Mouse (Mus musculus): ENCODE measurements around the gene Oog4. TPM values are rescaled to one million over a fixed set of nuclear protein-coding genes. Genes with fewer than 3 reads are reported as not detected.
"Not testable (repeated sequence)": the region's sequence is repeated elsewhere in the genome, so short reads cannot be mapped to it uniquely, and the experiment has no call there.

The Oog4 gene
- not detected in 2 replicates for polyA plus RNA-seq (2012; rRNA removed)

DNA sequence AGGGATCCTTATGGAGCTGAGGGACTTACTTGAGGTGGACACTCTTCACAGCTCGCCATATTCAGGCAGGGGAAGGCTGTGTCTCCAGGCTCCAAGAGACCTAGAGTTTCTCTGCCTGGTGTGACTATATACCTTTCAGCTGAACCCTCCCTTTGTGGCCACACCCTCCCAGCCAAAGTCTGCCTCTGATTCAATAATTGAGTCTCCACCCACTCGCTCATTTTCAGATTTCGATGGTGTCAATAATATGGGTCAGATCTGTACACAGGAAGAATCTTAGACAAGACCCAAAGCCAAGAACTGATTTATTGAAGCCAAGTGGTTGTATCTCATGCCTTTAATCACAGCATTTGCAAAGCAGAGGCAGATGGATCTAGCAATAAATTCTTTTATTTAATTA lies at the start of gene Oog4:
TSS of gene Oog4 (minus strand) at position 101 of the 400 bp plus-strand sequence.
- H3K27me3 ChIP-seq (ENCODE audit: control insufficient read depth, insufficient read depth, low read length) = no peaks in the 10 kb centered on the region
- 88% methylated on average over 3 of the region's 3 CpGs for WGBS

DNA sequence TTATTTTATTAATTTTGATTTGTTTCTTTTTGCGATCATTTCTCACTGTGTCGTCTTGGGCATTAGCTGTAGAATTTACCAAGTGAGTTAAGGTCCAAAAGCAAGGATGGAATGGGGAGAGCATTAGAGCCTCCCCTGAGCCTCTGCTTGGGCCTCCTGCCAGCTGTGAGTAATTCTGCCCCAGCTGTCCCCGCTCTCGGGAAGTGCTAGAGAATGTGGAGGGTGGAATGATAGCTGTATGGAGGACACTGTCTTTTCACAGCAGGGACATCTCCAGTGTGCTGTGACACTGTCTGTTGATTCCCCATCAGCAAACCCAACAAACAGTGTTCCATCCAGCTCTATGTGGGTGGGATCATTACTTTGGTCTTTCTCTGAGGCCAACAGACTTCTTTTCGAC lies 23.4 kb downstream of the Oog4 start:
- H3K27ac ChIP-seq (ENCODE audit: insufficient read depth, low read length); H3K27me3 ChIP-seq (ENCODE audit: control insufficient read depth, insufficient read depth, low read length); DNase-seq (ENCODE audit: low read depth in 1 of 2, low spot score in 2 of 2); H3K4me3 ChIP-seq (ENCODE audit: extremely low read depth, insufficient read depth, insufficient read length); H3K36me3 ChIP-seq (ENCODE audit: control insufficient read depth, insufficient read depth, low read length); H3K4me1 ChIP-seq (ENCODE audit: control insufficient read depth, insufficient read depth, insufficient read length): not testable (repeated sequence)
- 82% methylated on average over 5 of the region's 5 CpGs for WGBS

More for the DNA sequence above, at the start of gene Oog4:
- Histone ChIP-seq H3K36me3 (ENCODE audit: control insufficient read depth, insufficient read depth, low read length) (no peaks in the 10 kb centered on the region), H3K4me1 (ENCODE audit: control insufficient read depth, insufficient read depth, insufficient read length) (no peaks in the 10 kb centered on the region), H3K27ac (ENCODE audit: insufficient read depth, low read length) (no peak within 1 kb of the TSS), H3K4me3 (ENCODE audit: extremely low read depth, insufficient read depth, insufficient read length) (no peak within 1 kb of the TSS)
- TF ChIP-seq POLR2A (IDR thresholded peaks at IDR 0.05; ENCODE audit: low read depth, low read length) (no peak), CTCF (IDR thresholded peaks at IDR 0.05; ENCODE audit: extremely low read depth, insufficient read depth, insufficient read length, insufficient replicate concordance) (no peak)
- DNase-seq (ENCODE audit: low read depth in 1 of 2, low spot score in 2 of 2) = no peak

- Histone ChIP-seq H3K27me3 (ENCODE audit: control insufficient read depth, insufficient read depth, low read length) (no peaks in the 10 kb centered on the region), H3K4me3 (ENCODE audit: extremely low read depth, insufficient read depth, insufficient read length) (no peak overlapping the region), H3K27ac (ENCODE audit: insufficient read depth, low read length) (no peak overlapping the region), H3K36me3 (ENCODE audit: control insufficient read depth, insufficient read depth, low read length) (peaks cover 26% of the 10 kb centered on the region), H3K4me1 (ENCODE audit: control insufficient read depth, insufficient read depth, insufficient read length) (peaks cover 2% of the 10 kb centered on the region; the same call in 1 of the 2 replicates)
- TF ChIP-seq CTCF (IDR thresholded peaks at IDR 0.05; ENCODE audit: extremely low read depth, insufficient read depth, insufficient read length, insufficient replicate concordance) = no peak
- no peak for TF ChIP-seq POLR2A (IDR thresholded peaks at IDR 0.05; ENCODE audit: low read depth, low read length)
- 92% methylated on average over 3 of the region's 3 CpGs for WGBS
- no peak for DNase-seq (ENCODE audit: low read depth in 1 of 2, low spot score in 2 of 2)
Observed at GRCm38 (mm10) chr4:143414121-143414520, 36.0 kb downstream of the Oog4 start.

- no peak overlapping the region for H3K4me3 ChIP-seq (ENCODE audit: extremely low read depth, insufficient read depth, insufficient read length)
- 92% methylated on average over 1 of the region's 1 CpGs for WGBS
- H3K36me3 ChIP-seq (ENCODE audit: control insufficient read depth, insufficient read depth, low read length) = peaks cover 21% of the 10 kb centered on the region
- no peak for DNase-seq (ENCODE audit: low read depth in 1 of 2, low spot score in 2 of 2)
- no peak overlapping the region for H3K27ac ChIP-seq (ENCODE audit: insufficient read depth, low read length)
- TF ChIP-seq CTCF (IDR thresholded peaks at IDR 0.05; ENCODE audit: extremely low read depth, insufficient read depth, insufficient read length, insufficient replicate concordance) = no peak
- no peak for TF ChIP-seq POLR2A (IDR thresholded peaks at IDR 0.05; ENCODE audit: low read depth, low read length)
- H3K27me3 ChIP-seq (ENCODE audit: control insufficient read depth, insufficient read depth, low read length) = no peaks in the 10 kb centered on the region
- H3K4me1 ChIP-seq (ENCODE audit: control insufficient read depth, insufficient read depth, insufficient read length) = peaks cover 2% of the 10 kb centered on the region; the same call in 1 of the 2 replicates
Observed at GRCm38 (mm10) chr4:143413621-143414020, 36.5 kb downstream of the Oog4 start.

DNA sequence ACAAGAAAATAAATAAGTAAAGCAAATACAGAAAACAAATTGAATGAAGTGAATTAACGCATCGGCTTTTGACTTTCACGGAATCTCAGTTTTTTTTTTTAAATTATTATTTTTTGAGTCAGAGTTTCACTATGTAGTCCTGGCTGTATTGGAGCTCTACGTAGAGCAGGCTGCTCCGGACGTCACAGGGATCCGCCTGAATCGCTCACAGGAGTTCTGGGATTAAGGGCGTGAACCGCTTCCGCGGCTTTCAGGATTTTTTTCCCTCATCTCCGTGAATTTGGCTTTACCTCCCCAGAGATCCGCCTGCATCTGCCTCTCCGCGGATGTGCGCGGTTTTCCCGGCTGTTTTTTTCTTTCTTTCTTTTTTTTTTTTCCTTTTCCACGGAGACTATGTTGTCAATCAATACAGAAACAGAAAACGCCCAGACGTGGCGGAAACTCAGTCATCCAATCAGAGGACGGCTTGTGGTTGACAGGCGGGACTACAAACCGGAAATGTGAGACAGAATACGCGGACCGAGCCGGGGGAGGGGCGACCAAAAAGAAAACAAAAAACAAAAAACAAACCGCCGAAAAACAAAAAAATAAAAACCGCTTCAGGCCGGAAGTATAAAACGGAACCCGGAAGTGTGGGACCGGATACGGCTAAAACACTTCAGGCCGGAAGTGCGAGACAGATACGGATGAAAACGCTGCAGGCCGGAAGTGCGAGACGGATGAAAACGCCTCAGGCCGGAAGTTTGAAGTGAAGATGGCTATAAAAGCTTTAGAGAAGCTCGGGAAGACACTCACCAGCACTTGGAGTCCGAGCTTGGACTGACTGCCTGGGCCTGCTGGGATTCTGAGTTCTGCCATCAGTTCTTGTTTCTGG lies 37.7 kb downstream of the Oog4 start, which contains the start of gene Pramef8:
TSS of gene Pramef8 (plus strand) at position 208 of the 874 bp plus-strand sequence.
- DNase-seq (ENCODE audit: low read depth in 1 of 2, low spot score in 2 of 2) = peak; percentile 82 to 91
- WGBS = under 1% methylated on average over 50 of the region's 50 CpGs
- peak within 1 kb of the TSS; percentile 90 for H3K27ac ChIP-seq (ENCODE audit: insufficient read depth, low read length)
- TF ChIP-seq POLR2A (IDR thresholded peaks at IDR 0.05; ENCODE audit: low read depth, low read length) = no peak
- no peak for TF ChIP-seq CTCF (IDR thresholded peaks at IDR 0.05; ENCODE audit: extremely low read depth, insufficient read depth, insufficient read length, insufficient replicate concordance)
- peaks cover 10% of the 10 kb centered on the region for H3K36me3 ChIP-seq (ENCODE audit: control insufficient read depth, insufficient read depth, low read length)
- H3K27me3 ChIP-seq (ENCODE audit: control insufficient read depth, insufficient read depth, low read length) = no peaks in the 10 kb centered on the region
- H3K4me3 ChIP-seq (ENCODE audit: extremely low read depth, insufficient read depth, insufficient read length) = peak within 1 kb of the TSS; percentile 84
- H3K4me1 ChIP-seq (ENCODE audit: control insufficient read depth, insufficient read depth, insufficient read length) = peaks cover 2% of the 10 kb centered on the region; the same call in 1 of the 2 replicates

- TF ChIP-seq CTCF (IDR thresholded peaks at IDR 0.05; ENCODE audit: extremely low read depth, insufficient read depth, insufficient read length, insufficient replicate concordance) (no peak), POLR2A (IDR thresholded peaks at IDR 0.05; ENCODE audit: low read depth, low read length) (no peak)
- Histone ChIP-seq H3K4me3 (ENCODE audit: extremely low read depth, insufficient read depth, insufficient read length) (peak overlapping the region; percentile 84; the same call in 1 of the 2 replicates), H3K36me3 (ENCODE audit: control insufficient read depth, insufficient read depth, low read length) (peaks cover 4% of the 10 kb centered on the region), H3K27ac (ENCODE audit: insufficient read depth, low read length) (no peak overlapping the region), H3K4me1 (ENCODE audit: control insufficient read depth, insufficient read depth, insufficient read length) (peaks cover 2% of the 10 kb centered on the region; the same call in 1 of the 2 replicates), H3K27me3 (ENCODE audit: control insufficient read depth, insufficient read depth, low read length) (no peaks in the 10 kb centered on the region)
- WGBS = 77% methylated on average over 5 of the region's 5 CpGs
- peak in 1 of 2 experiments; percentile 7 for DNase-seq (ENCODE audit: low read depth in 1 of 2, low spot score in 2 of 2)
Observed at GRCm38 (mm10) chr4:143411566-143412218, 38.4 kb downstream of the Oog4 start.
